Mouse (Mus musculus): ENCODE results near the gene Pex11a. TPM values are rescaled to one million over a fixed set of nuclear protein-coding genes. Genes with fewer than 3 reads are reported as not detected.
"Not testable (repeated sequence)": the region's sequence is repeated elsewhere in the genome, so short reads cannot be mapped to it uniquely, and the experiment has no call there.

The Pex11a gene
- 9.4 and 9.8 TPM in 2 replicates for polyA plus RNA-seq (2014; fragmentation: Nextera tagmentation; extraction: Ambion mirVana)

DNA sequence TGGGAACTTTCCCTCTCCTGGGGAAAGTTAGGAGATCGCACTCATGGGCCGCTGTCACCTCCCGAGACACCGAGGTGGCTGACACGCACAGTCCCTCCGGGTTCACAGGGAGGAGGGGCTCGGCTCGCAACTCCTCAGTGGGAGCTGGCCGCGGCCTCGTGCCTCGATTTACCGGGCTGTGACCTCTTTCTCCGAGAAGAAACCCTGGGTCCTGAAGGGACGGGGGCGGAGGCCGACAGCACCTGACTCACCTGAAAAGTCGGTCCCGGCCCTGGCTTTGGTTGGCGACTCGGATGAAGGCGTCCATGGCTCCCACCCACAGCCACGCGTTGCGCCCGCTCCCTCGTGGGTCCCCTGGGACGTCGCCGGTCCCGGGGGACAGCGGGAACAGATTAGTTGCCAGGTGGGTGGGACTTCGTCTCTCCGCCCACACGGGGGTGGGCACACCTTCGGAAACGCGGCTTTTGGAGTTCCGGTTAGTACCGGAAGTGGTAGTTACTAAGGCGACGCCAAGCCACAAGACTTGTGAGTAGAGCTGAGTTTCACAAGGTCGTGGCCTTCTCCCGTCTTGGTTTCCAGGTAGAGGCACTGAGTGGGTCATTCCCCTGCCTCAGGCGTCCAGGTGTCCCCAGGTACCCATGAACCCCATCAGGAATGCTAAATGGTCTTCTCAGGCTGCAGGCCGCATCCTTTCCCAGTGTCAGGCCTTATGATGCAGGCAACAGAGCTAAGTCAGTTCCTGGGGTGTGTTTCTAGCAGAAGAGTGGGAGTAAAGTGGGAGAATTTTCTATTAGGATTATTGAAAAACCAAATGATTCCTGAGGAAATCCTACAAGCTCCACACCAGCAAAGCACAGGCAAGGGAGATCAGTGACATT, at the start of gene Pex11a, which contains the start of gene Wdr93:
Gene Pex11a, minus strand, starts transcription at position 473 of the 878 bp plus-strand sequence.
Gene Wdr93, plus strand, starts transcription at position 505 of the 878 bp plus-strand sequence.
- 3% methylated on average over 46 of the region's 46 CpGs for WGBS
- Histone ChIP-seq H3K4me1 (ENCODE audit: control insufficient read depth in 2 of 2, insufficient read depth in 2 of 2, low read length in 2 of 2) (peaks cover 0 to 3% of the 10 kb centered on the region in 2 experiments; a peak in 2 of 4 replicates), H3K4me2 (ENCODE audit: low read length) (peak within 1 kb of the TSS; percentile 94), H3K4me3 (ENCODE audit: control insufficient read depth in 1 of 2, insufficient read depth in 1 of 2, low read depth in 1 of 2, low read length in 2 of 2) (peak within 1 kb of the TSS; percentile 73), H3K9ac (ENCODE audit: low read length) (peak within 1 kb of the TSS; percentile 82), H3K36me3 (ENCODE audit: control insufficient read depth, insufficient read depth, low read length) (no peaks in the 10 kb centered on the region), H3K27ac (replicated peaks in 1 of 2; ENCODE audit: control insufficient read depth in 1 of 2, insufficient read depth in 1 of 2, low read depth in 2 of 2, low read length in 2 of 2) (0 out of 4 replicates have a peak within 1 kb of the TSS, but pooled peaks of 1 of the 2 experiments have one; percentile 24), H3K27me3 (ENCODE audit: control insufficient read depth, insufficient read depth, low read length) (no peaks in the 10 kb centered on the region), H3K9me3 (ENCODE audit: control insufficient read depth, low read length) (no peaks in the 10 kb centered on the region)
- peak; percentile 85 for ATAC-seq (ENCODE audit: insufficient number of reproducible peaks, insufficient read depth, low FRiP score, low read depth)

DNA sequence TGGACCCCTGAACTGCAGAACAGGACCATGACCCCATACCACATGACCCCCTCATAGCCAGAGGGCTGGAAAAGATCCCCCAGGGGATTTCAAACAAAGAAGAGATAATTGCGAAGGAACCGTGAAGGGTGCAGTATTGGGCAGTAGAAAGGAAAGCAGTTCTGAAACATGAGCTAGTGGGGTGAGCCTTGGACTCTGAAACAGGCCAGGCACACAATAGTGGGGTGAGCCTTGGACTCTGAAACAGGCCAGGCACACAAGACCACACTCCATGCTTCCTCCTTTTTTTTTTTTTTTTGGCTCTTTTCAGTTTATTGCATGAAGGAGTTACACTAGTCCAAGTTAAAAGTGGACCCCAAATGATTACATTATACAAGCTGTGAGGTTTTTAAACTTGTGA, 46.9 kb upstream of the Pex11a start:
- not testable (repeated sequence) for H3K4me3 ChIP-seq (ENCODE audit: control insufficient read depth in 1 of 2, insufficient read depth in 1 of 2, low read depth in 1 of 2, low read length in 2 of 2); H3K9me3 ChIP-seq (ENCODE audit: control insufficient read depth, low read length); H3K4me2 ChIP-seq (ENCODE audit: low read length)

GRCm38 (mm10) chr7:79786295-79786694, 43.4 kb upstream of the Pex11a start:
- no peaks in the 10 kb centered on the region for H3K9me3 ChIP-seq (ENCODE audit: control insufficient read depth, low read length)
- ATAC-seq (ENCODE audit: insufficient number of reproducible peaks, insufficient read depth, low FRiP score, low read depth) = peak; percentile 8; the same call in 1 of the 2 replicates
- no peak overlapping the region for H3K27ac ChIP-seq (replicated peaks in 1 of 2; ENCODE audit: control insufficient read depth in 1 of 2, insufficient read depth in 1 of 2, low read depth in 2 of 2, low read length in 2 of 2)
- H3K4me2 ChIP-seq (ENCODE audit: low read length) = no peak overlapping the region
- H3K4me1 ChIP-seq (ENCODE audit: control insufficient read depth in 2 of 2, insufficient read depth in 2 of 2, low read length in 2 of 2) = peaks cover 3% of the 10 kb centered on the region in 2 experiments; a peak in 2 of 4 replicates
- H3K36me3 ChIP-seq (ENCODE audit: control insufficient read depth, insufficient read depth, low read length) = no peaks in the 10 kb centered on the region
- H3K27me3 ChIP-seq (ENCODE audit: control insufficient read depth, insufficient read depth, low read length) = peaks cover 11% of the 10 kb centered on the region
- H3K4me3 ChIP-seq (ENCODE audit: control insufficient read depth in 1 of 2, insufficient read depth in 1 of 2, low read depth in 1 of 2, low read length in 2 of 2) = no peak overlapping the region
- WGBS = 9% methylated on average over 6 of the region's 6 CpGs
- H3K9ac ChIP-seq (ENCODE audit: low read length) = no peak overlapping the region

More for the DNA sequence above, 46.9 kb upstream of the Pex11a start:
- not testable (repeated sequence) for H3K36me3 ChIP-seq (ENCODE audit: control insufficient read depth, insufficient read depth, low read length); ATAC-seq (ENCODE audit: insufficient number of reproducible peaks, insufficient read depth, low FRiP score, low read depth); H3K9ac ChIP-seq (ENCODE audit: low read length); H3K27ac ChIP-seq (replicated peaks in 1 of 2; ENCODE audit: control insufficient read depth in 1 of 2, insufficient read depth in 1 of 2, low read depth in 2 of 2, low read length in 2 of 2)
- 58% methylated on average over 2 of the region's 2 CpGs for WGBS
- peaks cover 46% of the 10 kb centered on the region for H3K27me3 ChIP-seq (ENCODE audit: control insufficient read depth, insufficient read depth, low read length)
- peaks cover 11 to 17% of the 10 kb centered on the region in 2 experiments; a peak in 3 of 4 replicates for H3K4me1 ChIP-seq (ENCODE audit: control insufficient read depth in 2 of 2, insufficient read depth in 2 of 2, low read length in 2 of 2)

GRCm38 (mm10) chr7:79782516-79782855, 39.6 kb upstream of the Pex11a start:
- H3K4me3 ChIP-seq (ENCODE audit: control insufficient read depth in 1 of 2, insufficient read depth in 1 of 2, low read depth in 1 of 2, low read length in 2 of 2) = no peak overlapping the region
- H3K27ac ChIP-seq (replicated peaks in 1 of 2; ENCODE audit: control insufficient read depth in 1 of 2, insufficient read depth in 1 of 2, low read depth in 2 of 2, low read length in 2 of 2) = no peak overlapping the region
- no peak overlapping the region for H3K9ac ChIP-seq (ENCODE audit: low read length)
- H3K4me1 ChIP-seq (ENCODE audit: control insufficient read depth in 2 of 2, insufficient read depth in 2 of 2, low read length in 2 of 2) = peaks cover 6 to 11% of the 10 kb centered on the region in 2 experiments; a peak in 2 of 4 replicates
- no peak for ATAC-seq (ENCODE audit: insufficient number of reproducible peaks, insufficient read depth, low FRiP score, low read depth)
- no peaks in the 10 kb centered on the region for H3K27me3 ChIP-seq (ENCODE audit: control insufficient read depth, insufficient read depth, low read length)
- H3K36me3 ChIP-seq (ENCODE audit: control insufficient read depth, insufficient read depth, low read length) = no peaks in the 10 kb centered on the region
- 73% methylated on average over 2 of the region's 2 CpGs for WGBS
- H3K9me3 ChIP-seq (ENCODE audit: control insufficient read depth, low read length) = no peaks in the 10 kb centered on the region
- no peak overlapping the region for H3K4me2 ChIP-seq (ENCODE audit: low read length)

DNA sequence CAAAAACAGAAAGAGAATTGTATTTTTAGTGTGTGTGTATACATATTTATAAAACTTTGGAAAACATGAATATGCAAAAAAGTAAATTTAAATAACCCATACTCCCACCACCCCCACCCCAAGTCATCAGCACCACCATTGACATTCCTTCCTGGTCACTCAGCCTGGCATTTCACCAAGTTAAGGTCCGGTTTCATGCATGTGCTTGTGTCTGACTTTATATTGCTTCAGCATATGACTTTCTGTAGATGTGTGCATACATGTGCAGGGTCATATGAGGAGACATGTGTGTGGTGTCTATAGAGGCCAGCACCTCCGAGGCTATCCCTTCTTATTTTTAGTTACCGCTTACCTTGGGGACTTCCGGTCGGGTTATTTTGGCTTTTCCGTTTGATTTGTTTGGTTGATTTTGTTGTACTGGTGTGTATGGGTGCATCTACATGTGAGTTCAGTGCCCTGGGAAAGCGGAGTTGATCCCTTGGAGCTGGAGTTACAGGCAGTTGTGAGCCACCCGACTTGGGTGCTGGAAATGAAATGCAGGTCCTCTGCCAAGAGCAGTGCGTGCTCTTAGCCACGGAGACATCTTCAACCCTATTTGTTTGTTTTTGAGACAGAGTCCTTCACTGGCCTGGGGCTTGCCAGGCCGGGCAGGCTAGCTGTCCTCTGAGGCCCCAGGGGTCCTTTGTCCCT, 39.0 kb upstream of the Pex11a start:
- Histone ChIP-seq H3K27me3 (ENCODE audit: control insufficient read depth, insufficient read depth, low read length) (no peaks in the 10 kb centered on the region), H3K36me3 (ENCODE audit: control insufficient read depth, insufficient read depth, low read length) (no peaks in the 10 kb centered on the region), H3K27ac (replicated peaks in 1 of 2; ENCODE audit: control insufficient read depth in 1 of 2, insufficient read depth in 1 of 2, low read depth in 2 of 2, low read length in 2 of 2) (no peak overlapping the region), H3K9ac (ENCODE audit: low read length) (no peak overlapping the region), H3K4me3 (ENCODE audit: control insufficient read depth in 1 of 2, insufficient read depth in 1 of 2, low read depth in 1 of 2, low read length in 2 of 2) (no peak overlapping the region), H3K9me3 (ENCODE audit: control insufficient read depth, low read length) (no peaks in the 10 kb centered on the region), H3K4me2 (ENCODE audit: low read length) (no peak overlapping the region), H3K4me1 (ENCODE audit: control insufficient read depth in 2 of 2, insufficient read depth in 2 of 2, low read length in 2 of 2) (peaks cover 6 to 11% of the 10 kb centered on the region in 2 experiments; a peak in 2 of 4 replicates)
- ATAC-seq (ENCODE audit: insufficient number of reproducible peaks, insufficient read depth, low FRiP score, low read depth) = no peak
- WGBS = 74% methylated on average over 11 of the region's 11 CpGs

DNA sequence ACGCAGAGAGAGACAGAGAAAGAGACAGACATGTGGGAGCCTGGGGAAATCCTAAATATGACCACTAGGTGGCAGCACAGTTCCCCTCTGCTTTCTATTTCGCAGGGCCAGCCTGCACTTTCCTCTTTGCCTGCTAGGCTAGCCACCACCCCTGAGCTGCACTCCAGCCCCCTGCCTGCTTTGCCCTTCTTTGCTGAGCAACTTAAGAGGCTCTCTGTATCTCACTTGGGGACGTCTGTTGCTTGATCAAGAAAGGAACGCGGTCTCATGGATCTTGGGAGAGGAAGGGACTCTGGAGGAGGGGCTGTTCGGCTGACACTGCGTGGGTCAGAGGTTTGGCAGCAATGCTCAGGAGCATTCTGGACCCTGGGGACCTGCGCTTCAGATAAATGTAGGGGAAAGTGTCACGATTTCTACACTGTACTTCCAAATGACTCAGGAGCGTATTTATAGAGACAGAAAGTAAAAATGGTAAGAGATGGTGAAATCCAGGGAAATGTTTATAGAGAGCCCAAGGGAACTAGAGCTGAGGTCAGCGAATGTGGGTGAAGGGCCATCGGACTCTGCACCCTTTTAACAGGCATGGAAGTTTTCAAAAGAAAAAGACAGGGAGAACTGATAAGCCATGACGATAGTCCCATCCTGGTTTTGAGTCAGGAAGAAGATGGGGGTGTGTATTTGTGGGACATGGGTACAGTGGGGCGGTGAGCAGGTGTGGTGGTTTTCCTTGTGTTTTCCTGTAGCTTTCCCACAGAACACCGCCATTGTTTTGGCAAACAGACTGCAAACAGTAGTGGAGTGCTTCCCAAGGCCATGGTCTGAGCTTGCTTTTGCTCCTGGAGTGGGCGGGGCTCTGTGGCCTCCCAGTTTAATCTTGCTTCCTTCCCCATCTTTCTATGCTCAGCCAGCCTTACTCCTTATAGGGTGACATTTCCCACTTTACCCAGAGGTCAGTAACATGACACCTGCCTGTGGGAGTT, 38.0 kb upstream of the Pex11a start:
- ATAC-seq (ENCODE audit: insufficient number of reproducible peaks, insufficient read depth, low FRiP score, low read depth) = no peak; the same call in 1 of the 2 replicates
- Histone ChIP-seq H3K27ac (replicated peaks in 1 of 2; ENCODE audit: control insufficient read depth in 1 of 2, insufficient read depth in 1 of 2, low read depth in 2 of 2, low read length in 2 of 2) (no peak overlapping the region), H3K4me3 (ENCODE audit: control insufficient read depth in 1 of 2, insufficient read depth in 1 of 2, low read depth in 1 of 2, low read length in 2 of 2) (peak overlapping the region; percentile 32 to 36), H3K9ac (ENCODE audit: low read length) (peak overlapping the region; percentile 58; the same call in 1 of the 2 replicates), H3K27me3 (ENCODE audit: control insufficient read depth, insufficient read depth, low read length) (no peaks in the 10 kb centered on the region), H3K9me3 (ENCODE audit: control insufficient read depth, low read length) (no peaks in the 10 kb centered on the region), H3K4me2 (ENCODE audit: low read length) (peak overlapping the region; percentile 65), H3K36me3 (ENCODE audit: control insufficient read depth, insufficient read depth, low read length) (no peaks in the 10 kb centered on the region), H3K4me1 (ENCODE audit: control insufficient read depth in 2 of 2, insufficient read depth in 2 of 2, low read length in 2 of 2) (peaks cover 6 to 11% of the 10 kb centered on the region in 2 experiments; a peak in 2 of 4 replicates)
- WGBS = 23% methylated on average over 16 of the region's 16 CpGs
